Mouse (Mus musculus) cerebellum, adult 8-10 months (tissue): Measurements from ENCODE around the gene Mgat4d.
"Not testable (repeated sequence)": the region's sequence is repeated elsewhere in the genome, so short reads cannot be mapped to it uniquely, and the experiment has no call there.

ENCODE experiments used
- DNase-seq: peaks from one replicate; pipeline ENCODE4 v3.0.0; 2022

Mgat4d gene

DNA sequence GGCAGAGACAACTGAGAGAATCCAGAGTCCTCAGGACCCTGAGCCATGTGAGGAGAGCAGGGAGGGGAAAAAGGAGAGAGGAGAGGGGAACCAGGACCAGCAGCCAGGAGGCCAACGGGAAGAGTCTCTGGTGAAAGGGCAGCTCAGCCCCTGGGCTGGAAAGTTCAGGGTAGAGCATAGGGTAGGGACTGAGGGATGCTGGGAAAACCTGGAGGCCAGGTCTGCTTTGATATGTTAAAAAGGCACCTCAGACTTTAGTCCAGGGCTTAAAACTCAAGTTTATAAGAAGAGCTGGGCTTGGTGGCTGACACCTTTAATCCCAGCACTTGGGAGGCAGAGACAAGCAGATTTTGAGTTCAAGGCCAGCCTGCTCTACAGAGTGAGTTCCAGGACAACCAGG lies 44.2 kb downstream of the Mgat4d start:
- no peak for DNase-seq

DNA sequence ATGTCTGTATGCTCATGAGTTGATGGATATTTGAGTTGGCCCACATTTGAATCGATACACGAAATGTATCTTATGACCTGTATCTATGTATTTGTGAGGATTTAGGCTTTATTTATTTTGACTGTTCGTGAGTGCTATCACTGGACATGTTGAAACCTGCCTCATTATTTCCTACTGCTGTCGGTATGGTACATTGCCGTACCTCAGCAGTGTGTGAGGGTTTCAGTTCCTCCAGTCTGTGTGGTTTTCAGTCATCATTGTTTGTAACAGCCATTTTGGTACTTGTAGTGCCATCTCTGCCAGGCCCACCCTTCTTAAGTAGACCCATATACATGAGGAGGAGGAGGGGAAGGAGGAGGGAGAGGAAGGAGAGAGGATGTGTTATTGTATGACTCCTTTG lies 46.1 kb downstream of the Mgat4d start:
- DNase-seq: no peak

DNA sequence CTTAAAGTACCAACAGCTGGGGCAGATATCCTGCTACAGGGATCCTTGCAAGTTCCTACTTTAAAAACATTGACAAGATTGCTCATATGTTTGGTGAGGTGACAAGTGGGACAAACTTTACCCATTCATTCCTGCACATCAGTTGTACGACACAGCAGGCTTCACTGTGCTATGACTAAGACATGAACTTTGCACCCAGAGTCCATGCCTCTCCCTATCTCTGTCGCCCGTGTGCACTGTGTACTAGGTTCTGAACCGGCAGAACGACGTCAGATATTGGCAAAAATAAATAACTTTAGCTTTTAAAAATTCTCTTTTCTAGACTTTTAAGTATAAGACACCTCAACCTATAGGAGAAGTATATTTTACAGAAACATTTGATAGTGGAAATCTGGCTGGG lies 48.4 kb downstream of the Mgat4d start:
- DNase-seq: no peak

DNA sequence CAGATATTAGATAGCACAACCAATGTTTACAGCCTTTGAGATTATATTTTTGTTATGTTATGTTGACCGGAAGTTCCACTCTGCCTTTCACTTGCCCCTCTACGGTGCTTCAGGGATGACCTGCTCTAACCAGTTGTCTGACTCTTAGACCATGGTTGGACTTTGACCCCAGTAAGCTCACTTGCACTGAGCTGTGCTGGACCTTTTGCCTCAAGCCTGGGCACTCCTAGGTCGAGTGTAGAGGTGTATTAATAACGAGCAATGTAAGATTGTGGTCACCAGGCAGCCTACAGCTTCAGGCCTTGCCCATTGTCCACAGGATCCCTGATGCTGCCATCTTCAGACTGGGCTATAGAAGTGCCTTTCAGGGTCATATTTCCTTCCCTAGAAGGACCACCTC lies 49.5 kb downstream of the Mgat4d start:
- no peak for DNase-seq

DNA sequence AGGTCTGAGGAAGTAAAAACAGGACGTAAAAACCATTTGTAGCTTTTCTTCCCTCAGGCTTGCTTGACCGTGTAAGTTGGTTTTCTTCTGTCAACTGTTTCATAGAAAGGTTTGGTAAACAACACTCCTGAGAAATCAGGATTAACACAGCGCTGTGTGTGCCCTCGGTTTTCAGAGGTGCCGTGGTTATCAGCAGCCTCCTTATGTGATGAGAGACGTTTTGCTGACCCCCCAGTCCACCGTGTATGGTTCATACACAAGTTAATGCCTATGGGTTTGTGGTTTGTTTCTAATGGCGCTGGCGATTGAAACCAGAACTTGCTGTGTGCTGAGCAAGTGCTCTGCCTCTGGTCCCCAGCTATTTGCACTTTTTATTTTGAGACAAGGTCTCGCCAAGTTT lies 57.3 kb downstream of the Mgat4d start:
- no peak for DNase-seq

DNA sequence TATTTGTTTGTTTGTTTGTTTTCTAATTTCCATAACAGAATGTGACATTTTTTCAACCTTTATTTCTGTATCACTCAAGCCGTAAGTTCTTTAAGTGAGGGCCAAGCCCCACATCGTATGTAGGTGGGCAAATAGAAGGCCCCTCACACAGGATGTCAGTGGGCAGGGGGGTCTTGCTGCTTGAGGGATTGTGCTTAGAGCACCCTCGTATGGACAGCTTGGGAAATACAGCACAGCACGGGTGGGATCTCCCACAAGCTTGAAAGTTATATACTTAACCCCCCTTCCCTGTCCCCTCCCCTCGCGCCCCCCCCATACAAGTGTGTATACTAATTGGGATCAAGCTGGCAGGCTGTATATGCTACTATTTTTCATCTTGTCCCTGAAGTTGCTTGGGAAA lies 58.6 kb downstream of the Mgat4d start:
- no peak for DNase-seq

DNA sequence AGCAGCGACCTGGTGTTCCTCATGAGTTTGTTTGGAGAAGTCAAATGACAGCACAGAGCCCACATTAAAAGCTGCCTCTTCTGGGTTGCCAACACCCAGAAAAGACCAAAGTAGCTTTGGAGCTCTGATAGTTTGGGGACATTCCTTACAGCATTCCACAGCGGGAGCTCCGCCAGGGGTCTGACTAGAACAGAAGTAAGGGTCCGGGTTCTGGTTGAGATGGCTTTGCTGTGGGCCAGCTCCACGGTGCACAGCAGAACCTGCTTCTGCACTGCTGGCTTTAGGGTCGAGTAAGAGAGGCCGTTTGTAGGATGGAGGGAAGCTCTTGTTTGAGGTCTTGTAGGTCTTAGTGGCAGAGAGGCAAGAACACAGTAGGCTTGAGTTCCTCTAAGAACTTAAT lies 60.2 kb downstream of the Mgat4d start:
- no peak for DNase-seq

DNA sequence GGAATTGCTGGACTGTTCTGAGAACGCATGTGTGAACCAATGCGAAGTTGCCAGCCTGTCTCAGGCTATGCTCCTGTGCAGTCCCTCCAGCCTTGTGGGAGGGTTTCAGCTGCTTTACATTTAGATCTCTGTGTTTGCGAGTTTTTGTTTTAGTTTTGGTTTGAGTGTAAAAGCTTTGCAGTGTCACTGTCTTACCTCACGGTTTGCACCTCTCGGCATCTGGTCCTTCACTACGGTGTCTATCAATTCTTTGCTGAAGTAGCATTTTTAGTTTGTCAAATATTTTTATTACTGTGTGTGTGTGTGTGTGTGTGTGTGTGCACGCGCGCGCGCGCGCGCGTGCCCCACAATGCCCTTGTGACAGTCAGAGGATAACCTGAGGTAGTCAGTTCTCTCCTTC lies 68.6 kb downstream of the Mgat4d start:
- DNase-seq: no peak

DNA sequence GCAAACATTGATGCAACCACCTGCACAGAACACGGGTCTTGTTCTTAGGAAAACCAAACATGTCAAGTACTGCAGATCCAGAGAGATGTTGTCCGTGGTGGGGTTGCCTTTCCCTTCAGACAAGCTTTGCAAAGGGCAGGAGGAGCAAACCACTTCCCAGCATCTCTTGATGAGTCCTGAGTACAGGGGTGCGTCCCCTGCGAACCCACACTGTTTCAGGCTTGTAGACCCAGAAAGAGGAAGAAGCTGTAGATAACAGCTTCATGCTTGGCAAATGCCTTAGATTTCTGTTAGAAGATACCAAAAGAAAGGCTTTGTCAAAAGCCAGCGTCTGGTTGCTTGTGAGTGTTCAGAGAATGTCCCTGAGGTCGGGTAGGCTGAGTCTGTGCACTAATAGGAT lies 69.7 kb downstream of the Mgat4d start:
- no peak for DNase-seq

DNA sequence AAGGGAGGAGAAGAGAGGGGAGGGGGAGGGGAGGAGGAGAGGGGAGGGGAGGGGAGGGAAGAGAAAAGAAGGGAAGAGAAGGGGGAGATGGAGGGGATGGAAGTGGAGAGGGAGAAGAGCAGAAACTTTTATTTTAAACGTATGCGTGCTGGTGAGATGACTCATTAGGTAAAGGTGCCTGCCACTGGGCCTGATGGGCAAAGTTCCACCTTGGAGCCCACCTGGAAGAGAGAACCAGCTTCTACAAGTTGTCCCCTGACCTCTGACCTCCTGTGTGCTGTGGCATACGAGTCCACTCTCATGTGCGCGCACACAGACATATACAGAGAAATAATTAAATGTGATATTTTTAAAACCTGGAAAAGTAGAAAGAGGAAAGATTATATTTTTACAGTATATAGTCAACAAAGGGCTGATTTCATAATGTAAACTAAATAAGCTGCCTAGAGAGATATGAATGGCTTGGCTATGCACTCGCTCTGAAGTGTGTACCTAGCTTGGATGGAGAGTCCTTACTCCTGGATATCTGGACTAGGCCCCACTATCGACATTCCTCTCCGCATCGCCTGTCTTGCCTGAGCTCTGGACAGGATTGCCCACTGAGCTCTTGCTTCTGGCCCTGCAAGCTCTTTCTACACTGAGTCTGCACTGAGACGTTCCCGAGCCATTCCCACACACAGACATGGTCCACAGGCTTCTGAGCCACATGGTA lies 70.7 kb downstream of the Mgat4d start:
- DNase-seq: no peak

DNA sequence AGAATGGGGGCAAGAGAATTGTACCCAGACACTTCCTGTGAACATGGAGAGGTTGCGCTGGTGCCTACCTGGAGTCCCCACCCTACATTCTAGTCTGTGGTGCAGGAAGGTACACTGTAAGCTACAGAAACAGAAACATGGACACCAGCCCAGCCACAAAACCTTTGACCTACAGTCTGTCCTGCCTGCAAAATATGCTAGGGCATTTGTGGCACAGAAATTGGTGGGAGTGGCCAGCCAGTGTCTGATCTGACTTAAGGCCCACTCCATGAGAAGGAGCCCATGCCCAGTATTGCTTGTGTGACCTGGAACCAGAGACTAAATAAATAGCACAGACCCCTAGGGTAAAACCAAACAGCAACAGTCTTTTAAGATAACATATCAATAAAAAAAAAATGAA lies 73.1 kb downstream of the Mgat4d start:
- DNase-seq: no peak

DNA sequence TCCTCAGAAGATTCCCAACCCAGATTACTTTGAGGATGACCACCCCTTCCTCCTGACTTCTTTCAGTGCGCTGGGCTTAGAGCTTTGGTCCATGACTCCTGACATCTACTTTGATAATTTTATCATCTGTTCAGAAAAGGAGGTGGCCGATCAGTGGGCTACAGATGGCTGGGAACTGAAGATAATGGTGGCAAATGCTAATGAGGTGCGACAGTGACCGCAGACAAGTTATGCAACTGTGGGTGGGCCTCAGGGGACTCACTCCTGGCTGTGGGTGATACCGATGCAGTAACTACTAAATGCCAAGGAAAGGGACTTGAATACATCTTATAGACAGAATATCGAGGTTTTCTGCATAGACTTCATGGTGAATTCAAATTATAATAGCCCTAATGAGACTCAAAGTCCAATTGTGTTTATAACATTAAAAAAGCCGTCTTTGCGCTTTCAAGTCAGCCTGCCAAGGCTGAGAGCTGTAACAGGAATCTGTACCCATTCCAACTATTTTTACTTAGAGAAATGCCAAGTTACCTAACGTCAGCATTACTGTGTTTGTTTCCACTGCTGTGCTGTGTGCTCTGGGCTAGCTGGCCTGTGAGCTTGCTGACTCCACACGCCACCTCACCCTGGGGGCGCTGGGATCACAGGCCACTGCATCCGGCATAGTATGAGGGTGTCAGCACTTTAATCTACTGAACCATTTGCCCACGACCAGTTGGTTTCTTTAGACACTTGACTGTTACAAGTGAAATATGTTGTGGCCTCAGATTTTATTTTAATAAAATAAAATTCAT lies 75.0 kb downstream of the Mgat4d start:
- DNase-seq: no peak

DNA sequence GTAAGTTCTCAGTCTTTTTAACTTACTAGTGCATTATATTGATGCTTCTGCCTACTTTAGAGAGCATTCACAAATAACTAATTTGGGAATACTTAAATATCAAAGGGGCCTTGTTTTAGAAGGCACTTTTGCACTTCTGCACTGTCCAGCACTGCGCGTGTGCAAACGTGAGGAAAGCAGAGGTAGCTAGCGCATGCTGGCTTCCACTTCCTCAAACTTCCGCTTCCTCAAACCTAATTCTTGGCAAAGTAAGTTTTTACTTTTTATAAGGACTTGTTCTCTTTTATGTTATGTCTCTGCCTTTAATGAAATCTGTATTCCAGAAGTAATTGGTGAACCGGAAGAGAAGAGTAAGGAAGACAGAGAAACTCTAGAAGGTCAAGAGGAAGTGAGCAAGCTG lies 76.9 kb downstream of the Mgat4d start:
- no peak for DNase-seq

DNA sequence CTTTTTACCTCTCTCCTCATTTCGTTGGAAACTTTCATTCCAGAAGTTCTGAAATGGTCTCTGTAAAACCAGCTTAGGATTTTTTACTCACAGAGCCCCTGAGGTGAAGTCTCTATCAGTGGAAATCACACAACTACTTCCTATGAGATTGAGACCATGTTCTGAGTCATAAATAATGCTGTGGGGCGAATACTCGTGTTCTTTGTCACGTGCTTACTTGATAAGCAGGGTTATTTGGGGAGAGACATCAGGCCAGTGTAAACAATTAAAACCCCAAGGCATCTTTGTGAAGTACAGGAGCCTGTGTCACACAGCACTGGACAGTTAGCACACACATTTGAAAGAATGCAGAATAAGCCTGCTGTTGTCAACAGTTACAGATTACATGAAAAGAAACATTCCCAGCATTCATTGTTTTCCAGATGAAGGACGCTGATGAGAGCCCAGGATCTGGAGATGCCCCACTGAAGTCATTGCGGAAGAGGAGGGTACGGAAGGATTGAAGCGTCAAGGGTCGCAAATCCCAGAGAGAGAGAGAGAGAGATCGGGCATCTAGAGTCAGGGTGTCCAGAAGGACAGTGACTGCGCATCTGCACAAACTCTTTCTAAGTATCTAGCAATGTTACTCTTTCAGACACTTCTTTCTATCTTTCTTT lies 78.0 kb downstream of the Mgat4d start:
- no peak for DNase-seq

DNA sequence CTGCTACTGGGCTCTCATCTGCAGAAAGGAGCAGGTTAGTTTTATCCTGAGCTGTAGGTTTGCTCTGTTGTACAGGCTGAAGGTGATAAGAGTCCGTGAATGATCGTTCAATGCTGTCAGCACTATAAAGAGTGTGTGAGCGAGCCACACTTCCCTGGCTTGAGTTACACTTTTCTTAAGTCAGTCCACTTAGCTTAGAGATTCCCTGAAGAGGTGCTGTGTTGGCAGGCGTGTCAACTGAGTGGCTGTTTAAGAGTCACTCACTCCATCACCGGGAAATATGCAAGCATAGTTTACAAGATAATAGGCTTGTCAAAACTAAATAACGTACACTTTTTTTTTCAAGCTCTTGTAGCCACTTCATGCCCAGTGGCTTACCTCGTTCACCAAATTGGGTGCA lies 78.7 kb downstream of the Mgat4d start:
- DNase-seq: no peak

DNA sequence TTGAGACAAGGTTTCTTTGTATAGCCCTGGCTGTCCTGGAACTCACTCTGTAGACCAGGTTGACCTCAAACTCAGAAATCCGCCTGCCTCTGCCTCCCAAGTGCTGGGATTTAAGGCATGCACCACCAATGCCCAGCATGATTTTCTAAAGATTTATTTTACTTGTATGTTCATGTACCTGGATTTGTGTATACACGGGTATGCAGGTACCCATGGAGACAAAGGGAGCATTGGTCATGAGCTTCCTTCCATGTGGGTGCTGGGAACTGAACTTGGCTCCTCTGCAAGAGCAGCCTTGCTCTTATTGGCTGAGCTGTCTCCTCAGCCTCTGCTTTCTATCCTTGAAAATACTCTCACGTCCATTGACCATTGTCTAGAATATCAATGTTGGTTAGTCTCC lies 80.3 kb downstream of the Mgat4d start:
- DNase-seq: not testable (repeated sequence)

DNA sequence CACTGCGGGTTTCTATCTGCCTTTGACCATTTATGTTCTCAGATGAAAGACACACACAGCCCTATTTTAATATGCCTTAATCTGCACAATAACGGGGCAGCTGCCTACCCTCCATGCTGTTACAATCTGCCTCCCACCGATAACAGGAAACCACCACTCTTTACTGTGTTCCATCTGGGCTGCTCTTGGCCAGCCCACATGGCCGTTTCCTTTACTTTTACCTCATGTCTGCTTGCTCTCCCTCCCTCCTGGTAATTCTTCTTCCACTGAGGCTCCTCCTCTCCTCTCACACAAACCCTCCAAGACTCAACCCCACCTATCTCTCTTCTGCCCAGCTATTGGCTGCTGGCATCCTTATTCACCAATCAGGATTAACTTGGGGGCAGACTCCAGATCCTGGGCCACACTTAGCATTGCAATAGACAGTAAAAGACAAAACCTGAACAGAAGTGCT lies 80.8 kb downstream of the Mgat4d start:
- DNase-seq: no peak
